Mouse (Mus musculus): ENCODE measurements around the gene Tlr12.
"Not testable (repeated sequence)": the region's sequence is repeated elsewhere in the genome, so short reads cannot be mapped to it uniquely, and the experiment has no call there.

Gene Tlr12

GRCm38 (mm10) chr4:128618963-128619362 lies 544 bp upstream of the Tlr12 start:
- no peak for DNase-seq (ENCODE audit: low spot score in 2 of 2)

- DNase-seq (ENCODE audit: low spot score in 2 of 2) = no peak
Measured at GRCm38 (mm10) chr4:128617363-128618120, 877 bp downstream of the Tlr12 start.

DNA sequence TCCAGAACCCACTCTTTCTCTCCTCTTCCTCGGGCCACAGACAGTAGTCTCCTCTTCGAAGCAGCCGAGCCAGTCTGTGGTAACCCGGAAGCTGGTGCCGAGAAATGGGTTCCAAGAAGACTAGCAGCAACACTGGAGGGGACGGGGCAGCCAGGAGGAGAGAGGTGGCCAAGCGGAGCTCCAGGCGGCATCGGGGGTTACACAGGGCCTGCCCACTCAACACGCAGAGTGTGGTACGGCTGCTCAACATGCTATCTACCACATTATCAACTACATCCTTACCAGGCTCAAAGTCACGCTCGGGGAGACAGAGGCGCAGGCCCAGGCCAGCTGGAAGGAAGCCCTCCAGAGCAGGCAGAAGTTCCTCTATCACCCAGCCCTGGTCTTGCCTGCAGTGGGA lies 2.7 kb downstream of the Tlr12 start:
- no peak for DNase-seq (ENCODE audit: low spot score in 2 of 2)

DNA sequence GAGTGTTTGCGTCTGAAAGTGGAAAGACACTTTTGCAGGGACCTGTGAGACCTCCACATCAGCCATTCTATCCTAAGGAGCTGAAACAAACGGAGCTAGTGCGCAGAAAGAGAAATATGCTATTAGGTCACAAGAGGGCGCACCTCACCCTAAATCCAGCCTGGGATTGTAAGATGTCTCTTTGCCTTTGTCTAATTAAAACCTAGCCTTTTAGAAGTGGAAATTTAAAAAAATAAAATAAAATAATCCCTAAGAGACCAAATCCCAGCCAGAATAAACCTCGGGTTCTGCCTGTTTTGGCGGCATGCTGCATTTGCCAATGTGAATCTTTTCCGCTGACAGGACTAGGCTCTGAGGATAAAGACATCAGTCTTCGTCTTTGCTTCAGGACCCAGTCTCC lies 5.1 kb downstream of the Tlr12 start:
- peak in 1 of 2 experiments; percentile 73 for DNase-seq (ENCODE audit: low spot score in 2 of 2)

- DNase-seq (ENCODE audit: low spot score in 2 of 2) = not testable (repeated sequence)
Measured at GRCm38 (mm10) chr4:128611726-128612125, 6.7 kb downstream of the Tlr12 start.

DNA sequence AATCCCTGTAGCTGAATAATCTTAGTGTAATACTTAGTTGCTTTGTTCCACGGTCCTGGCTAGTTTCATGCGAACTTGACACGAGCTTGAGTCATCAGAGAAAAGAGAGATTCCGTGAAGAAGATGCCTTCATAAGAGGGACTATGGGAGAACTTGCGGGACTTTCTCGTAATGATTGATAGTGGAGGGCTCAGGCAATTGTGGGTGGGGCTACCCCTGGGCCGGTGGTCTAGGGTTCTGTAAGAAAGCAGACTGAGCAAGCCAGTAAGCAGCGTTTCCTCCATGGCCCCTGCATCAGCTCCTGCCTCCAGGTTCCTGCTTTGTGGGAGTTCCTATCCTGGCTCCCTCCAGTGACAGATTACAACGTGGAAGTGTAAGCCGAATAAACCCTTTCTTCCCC lies 7.7 kb downstream of the Tlr12 start:
- no peak for DNase-seq (ENCODE audit: low spot score in 2 of 2)

GRCm38 (mm10) chr4:128609925-128610402 lies 8.5 kb downstream of the Tlr12 start, which contains the start of gene Zscan20:
Gene Zscan20, minus strand, starts transcription at chr4:128610098.
- DNase-seq (ENCODE audit: low spot score in 2 of 2) = peak; percentile 97 to 98

DNA sequence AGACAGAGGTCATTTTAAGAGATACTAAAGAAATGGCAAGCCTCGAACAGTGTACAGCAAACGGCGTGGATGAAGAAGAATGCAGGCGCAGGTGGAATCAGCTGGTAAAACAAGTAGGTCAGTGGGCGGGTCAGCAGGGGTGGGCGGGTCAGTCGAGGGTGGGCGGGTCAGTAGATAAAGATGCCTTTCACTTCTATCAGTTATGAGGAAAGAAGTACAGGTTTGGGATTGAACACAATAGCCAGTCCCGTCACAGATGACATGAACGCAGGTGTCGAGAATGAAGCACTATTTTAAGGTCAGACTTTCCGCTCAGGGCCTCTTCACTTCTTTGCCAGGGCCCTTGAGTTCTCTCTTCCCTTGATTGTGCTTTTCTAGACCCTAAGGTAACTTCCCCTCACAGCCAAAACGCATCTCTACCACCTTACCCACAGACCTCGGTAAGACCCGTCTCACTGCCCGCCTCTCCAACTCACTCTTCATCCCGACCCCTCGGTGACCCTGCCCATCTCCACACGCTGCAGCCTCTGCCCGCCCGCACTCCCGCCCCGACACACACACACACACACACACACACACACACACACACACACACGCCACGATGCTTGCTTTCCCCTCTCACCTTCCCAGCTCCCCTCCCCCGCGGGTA lies 9.0 kb downstream of the Tlr12 start:
- DNase-seq (ENCODE audit: low spot score in 2 of 2) = no peak

DNA sequence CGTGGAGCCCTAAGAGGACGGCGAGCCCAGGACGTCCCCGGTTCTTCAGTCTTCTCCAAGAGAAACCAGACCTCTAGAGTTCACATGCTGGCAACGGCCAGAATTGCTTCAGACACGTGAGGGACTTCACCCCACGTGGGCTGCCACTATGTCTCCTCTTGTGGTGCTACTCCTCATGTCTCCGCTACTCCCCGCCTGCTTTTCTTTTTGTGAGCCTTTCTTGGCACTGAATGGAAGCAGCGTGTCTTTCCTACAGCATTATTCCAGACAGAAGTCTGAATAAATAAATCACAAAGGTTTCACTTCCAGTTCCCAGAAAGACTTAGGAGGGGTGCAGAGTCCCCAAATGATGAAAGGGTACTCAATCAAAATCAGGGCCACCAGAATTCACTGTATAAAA lies 10.8 kb downstream of the Tlr12 start:
- DNase-seq (ENCODE audit: low spot score in 2 of 2) = no peak

- DNase-seq (ENCODE audit: low spot score in 2 of 2) = no peak
Measured at GRCm38 (mm10) chr4:128606586-128606985, 11.8 kb downstream of the Tlr12 start.

GRCm38 (mm10) chr4:128597801-128598560 lies 20.4 kb downstream of the Tlr12 start:
- no peak for DNase-seq (ENCODE audit: low spot score in 2 of 2)

DNA sequence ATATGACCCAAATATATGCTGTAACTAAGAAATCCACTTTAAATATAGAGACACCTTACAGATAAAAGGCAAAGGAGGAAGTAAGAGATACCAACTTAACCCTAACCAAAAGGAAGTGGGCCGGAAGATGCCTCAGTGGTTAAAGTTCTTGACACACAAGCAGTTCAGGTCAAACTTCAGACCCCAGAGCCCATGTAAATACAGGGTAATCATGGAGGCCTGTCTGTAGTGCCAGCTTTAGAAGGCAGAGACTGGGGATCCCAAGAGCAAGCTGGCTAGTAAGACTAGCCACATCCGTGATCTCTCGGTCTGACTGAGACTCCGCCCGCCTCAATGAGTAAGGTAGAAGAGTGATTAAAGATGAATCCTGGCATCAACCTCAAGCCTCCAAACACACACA lies 24.4 kb downstream of the Tlr12 start:
- no peak for DNase-seq (ENCODE audit: low spot score in 2 of 2)

- DNase-seq (ENCODE audit: low spot score in 2 of 2) = no peak
Measured at GRCm38 (mm10) chr4:128593286-128593685, 25.1 kb downstream of the Tlr12 start.

- no peak for DNase-seq (ENCODE audit: low spot score in 2 of 2)
Measured at GRCm38 (mm10) chr4:128579182-128579581, 39.2 kb downstream of the Tlr12 start.

DNA sequence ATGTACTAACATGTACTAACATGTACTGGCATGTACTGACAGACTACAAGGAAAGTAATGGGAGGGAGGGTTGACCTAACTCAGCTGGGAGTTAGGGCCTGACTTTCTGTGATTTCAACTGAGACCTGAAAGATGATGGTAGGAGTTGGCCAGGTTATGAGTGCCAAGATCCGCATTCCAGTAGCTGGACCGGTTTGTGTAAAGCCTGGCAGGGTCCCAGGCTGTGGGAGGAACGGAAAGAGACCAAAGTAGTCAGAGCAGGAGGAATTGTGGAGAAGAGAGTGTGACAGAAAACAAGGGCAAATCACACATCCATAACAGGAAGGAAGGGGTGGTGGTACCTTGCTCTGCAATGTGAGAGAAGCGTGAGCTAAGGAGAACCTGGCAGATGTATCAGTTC lies 42.6 kb downstream of the Tlr12 start:
- DNase-seq (ENCODE audit: low spot score in 2 of 2) = no peak
